In the genomic region with DNA sequence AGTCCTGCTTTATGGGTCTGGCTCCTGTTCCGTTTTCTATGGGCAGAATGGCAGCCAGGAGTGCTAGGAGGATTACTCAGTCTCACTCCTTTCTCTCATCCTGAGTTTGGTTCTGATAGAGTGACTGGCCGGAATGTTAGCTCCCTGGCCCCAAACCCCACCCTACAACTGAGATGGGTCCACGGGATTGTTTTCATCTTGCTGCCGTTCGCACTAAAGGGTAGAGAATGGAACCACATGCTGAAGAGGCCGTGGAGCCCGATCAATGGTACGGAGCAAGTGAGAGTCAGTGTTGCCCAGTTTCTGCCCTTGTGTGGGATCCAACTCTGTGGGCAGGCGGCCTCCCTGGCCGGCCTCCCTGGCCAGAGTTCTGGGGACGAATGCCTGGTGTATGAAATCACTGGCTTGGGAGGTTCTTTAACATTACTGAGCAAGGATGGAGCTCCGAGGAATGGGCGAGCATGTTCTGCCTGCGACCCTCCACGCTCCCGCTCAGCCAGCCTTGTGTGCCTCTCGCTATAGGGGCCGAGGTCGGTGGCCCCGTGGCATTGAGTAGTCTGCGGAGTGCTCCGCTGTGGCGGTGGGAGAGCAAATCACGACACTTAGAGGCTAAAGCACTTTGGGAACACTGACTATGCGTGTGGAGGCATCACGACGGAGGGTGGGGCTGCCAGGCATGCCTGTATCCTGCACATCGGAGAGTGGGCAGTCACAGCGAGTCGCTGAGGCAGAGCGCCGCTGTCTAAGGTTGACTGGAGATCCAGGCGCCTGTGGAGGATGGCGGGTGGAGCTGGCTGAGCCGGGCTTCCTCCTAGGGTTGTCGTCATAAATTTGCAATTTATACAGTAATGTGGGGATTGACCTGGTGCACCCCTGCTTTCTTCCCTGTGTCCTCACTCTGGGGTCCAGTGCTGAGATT, we compare ENCODE assay signal across 12 mouse cellular contexts. TPM values are rescaled to one million over a fixed set of nuclear protein-coding genes. Genes with fewer than 3 reads are reported as not detected.
DNase-seq lines count a peak whose midpoint lies in the region; ATAC-seq and TF ChIP-seq lines count a peak whose summit lies in the region.
"Had no signal": no experiment of that assay in that cellular context is flagged by ENCODE, and none has a peak within 500 bp of the region (broad histone marks: within the 10 kb centered on the region; RNA-seq: fewer than 3 reads in every experiment).

No protein-coding gene starts in this region.

- no peaks in the 10 kb centered on the region for H3K9me3 ChIP-seq in heart, postnatal 0 days (replicated peaks; ENCODE audit: control insufficient read depth, low read length)
- H3K9me3 ChIP-seq: intestine, embryonic 15.5 days; liver, embryonic 15.5 days; neural tube, embryonic 15.5 days had no signal

- TF ChIP-seq EP300 in heart, postnatal 0 days (IDR thresholded peaks at IDR 0.05; ENCODE audit: low read depth): no peak

- H3K27me3 ChIP-seq in heart, postnatal 0 days (ENCODE audit: control insufficient read depth, insufficient read depth, low read length): no peaks in the 10 kb centered on the region
- H3K27me3 ChIP-seq: intestine, embryonic 15.5 days; liver, embryonic 15.5 days; neural tube, embryonic 15.5 days had no signal

- no peak overlapping the region for H3K4me2 ChIP-seq in heart, postnatal 0 days (ENCODE audit: low read depth, low read length)
- H3K4me2 ChIP-seq: intestine, embryonic 15.5 days; liver, embryonic 15.5 days; neural tube, embryonic 15.5 days had no signal

- H3K27ac ChIP-seq in brown adipose tissue, adult 24 weeks (replicated peaks; ENCODE audit: low read depth, low read length): peak overlapping the region; percentile 66
- peak overlapping the region; percentile 66 for H3K27ac ChIP-seq in heart, postnatal 0 days (ENCODE audit: low read depth)
- H3K27ac ChIP-seq: intestine, embryonic 15.5 days; liver, embryonic 15.5 days; neural tube, embryonic 15.5 days had no signal

- DNase-seq in adrenal gland, adult 2 months: peak; percentile 43
- no peak for DNase-seq in adrenal gland, adult 8-10 months
- peak; percentile 38 for DNase-seq in kidney, postnatal 10 days
- no peak for DNase-seq in kidney, postnatal 36 days
- no peak for DNase-seq in heart, postnatal 0 days (ENCODE audit: low spot score)
- DNase-seq in spleen, adult 12 weeks (ENCODE audit: low spot score): no peak
- DNase-seq: thymus, postnatal 14 days had no signal

- no peak for ATAC-seq in heart, postnatal 0 days (ENCODE audit: insufficient read depth, low read depth)
- no peak for ATAC-seq in erythroblast, adult 5-6 weeks (replicated peaks; ENCODE audit: low FRiP score, poor library complexity, severe bottlenecking)
- ATAC-seq: intestine, embryonic 15.5 days had no signal

- 0 out of 2 replicates have a peak overlapping the region, but pooled peaks have one; percentile 18 for H3K9ac ChIP-seq in heart, postnatal 0 days (replicated peaks; ENCODE audit: low read depth, low read length)
- H3K9ac ChIP-seq: intestine, embryonic 15.5 days; liver, embryonic 15.5 days; neural tube, embryonic 15.5 days had no signal

- H3K4me1 ChIP-seq in brown adipose tissue, adult 24 weeks (ENCODE audit: control insufficient read depth, insufficient read depth, insufficient read length, low read length): peaks cover 13% of the 10 kb centered on the region
- peaks cover 54% of the 10 kb centered on the region for H3K4me1 ChIP-seq in heart, postnatal 0 days (ENCODE audit: control insufficient read depth, insufficient read depth)
- H3K4me1 ChIP-seq: liver, embryonic 15.5 days had no signal

- TF ChIP-seq CTCF in heart, postnatal 0 days (IDR thresholded peaks at IDR 0.05; ENCODE audit: low read depth): no peak

- H3K4me3 ChIP-seq in brown adipose tissue, adult 24 weeks (ENCODE audit: insufficient read depth, low read depth, low read length): no peak overlapping the region
- no peak overlapping the region for H3K4me3 ChIP-seq in heart, postnatal 0 days (ENCODE audit: low read depth, low read length)
- H3K4me3 ChIP-seq: intestine, embryonic 15.5 days; liver, embryonic 15.5 days; neural tube, embryonic 15.5 days had no signal

- WGBS in heart, postnatal 0 days: 74% methylated on average over 36 of the region's 36 CpGs

- no peaks in the 10 kb centered on the region for H3K36me3 ChIP-seq in heart, postnatal 0 days (replicated peaks; ENCODE audit: control insufficient read depth, insufficient read depth, low read length)
- H3K36me3 ChIP-seq: intestine, embryonic 15.5 days; liver, embryonic 15.5 days; neural tube, embryonic 15.5 days had no signal

RNA-seq across cellular contexts. Expression of a gene that starts 59.4 kb away (rescaled TPM):
- under 1 TPM; 0.49 to 0.83 TPM for total RNA-seq in adrenal gland, adult 2 months (2021)
- polyA plus RNA-seq in adrenal gland, adult 2 months (2012; rRNA removed): 0.73 and 0.89 TPM in 2 replicates
- total RNA-seq in adrenal gland, adult 8-10 months (2022): under 1 TPM; 0.55 to 0.91 (median 0.77) TPM
- polyA plus RNA-seq in brown adipose tissue, adult 24 weeks (2012; ENCODE audit: insufficient read depth, insufficient read length, missing spikeins): not detected in 2 replicates
- total RNA-seq in heart, postnatal 0 days (2014; rRNA removed; ENCODE audit: low replicate concordance): 0.42 and 1.4 TPM in 2 replicates
- 1.0 TPM in 2 replicates for polyA plus RNA-seq in heart, postnatal 0 days (2015; fragmentation: Nextera tagmentation; extraction: Ambion mirVana)
- not detected in 2 replicates for total RNA-seq in erythroblast, adult 5-6 weeks (2015; ENCODE audit: low replicate concordance)
- not detected in 2 replicates for total RNA-seq in erythroblast, adult 5-6 weeks (2017; ENCODE audit: low replicate concordance)

Comparison
In these comparisons a context has a peak if more than half of its experiments do, and no peak if none do; other contexts are left out.
1. DNase-seq: peak in adrenal gland, adult 2 months (single experiment) and kidney, postnatal 10 days (single experiment); none in adrenal gland, adult 8-10 months (single experiment), kidney, postnatal 36 days (0 of 2), heart, postnatal 0 days (single experiment) and spleen, adult 12 weeks (single experiment).